Mouse (Mus musculus) myocyte (in vitro differentiated cells): Measurements from ENCODE around the gene Scd1. TPM values are rescaled to one million over a fixed set of nuclear protein-coding genes. Genes with fewer than 3 reads are reported as not detected.

Source experiments
- H3K27me3 ChIP-seq: one replicate; pipeline ENCODE4 v1.6.1; 2011; ENCODE audit not compliant: control insufficient read depth, insufficient read depth, insufficient read length
- H3K36me3 ChIP-seq: one replicate; pipeline ENCODE4 v1.6.1; 2011; ENCODE audit not compliant: control insufficient read depth, insufficient read depth
- H3K4me2 ChIP-seq: one replicate; pipeline ENCODE4 v1.6.1; 2011; ENCODE audit warnings: low read depth, control low read depth
- H3K4me3 ChIP-seq: one replicate; pipeline ENCODE4 v1.5.1; 2011; ENCODE audit warnings: mild to moderate bottlenecking, control low read depth, moderate library complexity
- H3K79me2 ChIP-seq: one replicate; pipeline ENCODE4 v1.6.1; 2011; ENCODE audit not compliant: control insufficient read depth, insufficient read depth
- H3ac ChIP-seq: one replicate; pipeline ENCODE4 v1.6.1; 2011; ENCODE audit not compliant: control insufficient read depth, insufficient read length
- CEBPB ChIP-seq: IDR thresholded peaks from 2 replicates; pipeline ENCODE4 v1.6.1; 2011; ENCODE audit warnings: mild to moderate bottlenecking, moderate library complexity; ENCODE audit not compliant: poor library complexity, insufficient read depth, severe bottlenecking
- E2F4 ChIP-seq: IDR thresholded peaks from one replicate; pipeline ENCODE4 v1.6.1; 2011; ENCODE audit warnings: mild to moderate bottlenecking, control low read depth, moderate library complexity; ENCODE audit not compliant: insufficient read depth
- MAX ChIP-seq: IDR thresholded peaks from one replicate; pipeline ENCODE4 v1.6.1; 2011; ENCODE audit warnings: low read depth, mild to moderate bottlenecking, control low read depth
- MYOD1 ChIP-seq, 3 experiments: IDR thresholded peaks; one replicate each; pipeline ENCODE4 v1.6.1; 2011; ENCODE audit warnings: control low read depth in 2 of 3, low read depth in 2 of 3, mild to moderate bottlenecking in 2 of 3, moderate library complexity in 1 of 3; ENCODE audit not compliant: insufficient read length in 2 of 3, control insufficient read depth in 1 of 3
- MYOG ChIP-seq, 3 experiments: IDR thresholded peaks; one replicate each; pipeline ENCODE4 v1.6.1; 2011; ENCODE audit warnings: control low read depth in 2 of 3, low read depth in 2 of 3, mild to moderate bottlenecking in 2 of 3; ENCODE audit not compliant: insufficient read length in 2 of 3, control insufficient read depth in 1 of 3, insufficient read depth in 1 of 3
- POLR2A ChIP-seq: IDR thresholded peaks from one replicate; pipeline ENCODE4 v1.6.1; 2011; ENCODE audit warnings: low read depth, mild to moderate bottlenecking, control low read depth, moderate library complexity; ENCODE audit not compliant: insufficient read length
- POLR2AphosphoS2 ChIP-seq: IDR thresholded peaks from one replicate; pipeline ENCODE4 v1.6.1; 2011; ENCODE audit warnings: low read depth, control low read depth; ENCODE audit not compliant: insufficient read length
- REST ChIP-seq: IDR thresholded peaks from one replicate; pipeline ENCODE4 v1.6.1; 2011; ENCODE audit warnings: mild to moderate bottlenecking, control low read depth, moderate library complexity; ENCODE audit not compliant: insufficient read depth, insufficient read length
- SRF ChIP-seq: IDR thresholded peaks from one replicate; pipeline ENCODE4 v1.6.1; 2011; ENCODE audit warnings: low read depth; ENCODE audit not compliant: control insufficient read depth, insufficient read length
- TCF12 ChIP-seq: IDR thresholded peaks from one replicate; pipeline ENCODE4 v1.6.1; 2011; ENCODE audit warnings: mild to moderate bottlenecking, control low read depth; ENCODE audit not compliant: poor library complexity, insufficient read depth, severe bottlenecking
- TCF3 ChIP-seq: IDR thresholded peaks from one replicate; pipeline ENCODE4 v1.6.1; 2011; ENCODE audit warnings: low read depth, control low read depth; ENCODE audit not compliant: insufficient read length
- USF1 ChIP-seq: IDR thresholded peaks from one replicate; pipeline ENCODE4 v1.6.1; 2011; ENCODE audit warnings: low read depth, mild to moderate bottlenecking, control low read depth, moderate library complexity
- polyA plus RNA-seq: library from polyadenylated mRNA; unstranded; fragments of >200 nt; fragmentation: generic; extraction: Trizol; gene quantifications from one replicate; pipeline ENCODE4 v1.2.1, GENCODE M21; 2012; ENCODE audit warnings: missing spikeins

Scd1 gene
- polyA plus RNA-seq, 1 experiment: 347 TPM

- no peak overlapping the region for H3K4me2 ChIP-seq
- no peak overlapping the region for H3ac ChIP-seq
These were observed 14.5 kb upstream of the Scd1 start for GRCm38 (mm10) chr19:44422051-44422631.

GRCm38 (mm10) chr19:44419530-44419929, 11.9 kb upstream of the Scd1 start:
- H3K27me3 ChIP-seq: peaks cover 7% of the 10 kb centered on the region
- H3ac ChIP-seq: no peak overlapping the region
- H3K79me2 ChIP-seq: no peaks in the 10 kb centered on the region
- H3K4me3 ChIP-seq: no peak overlapping the region
- no peak for TF ChIP-seq MAX
- no peak for TF ChIP-seq CEBPB
- TF ChIP-seq USF1: no peak
- H3K4me2 ChIP-seq: no peak overlapping the region
- no peaks in the 10 kb centered on the region for H3K36me3 ChIP-seq

More at GRCm38 (mm10) chr19:44422051-44422631, 14.5 kb upstream of the Scd1 start:
- H3K27me3 ChIP-seq: peaks cover 11% of the 10 kb centered on the region
- H3K36me3 ChIP-seq: no peaks in the 10 kb centered on the region
- TF ChIP-seq MYOG (IDR thresholded peaks at IDR 0.05; ENCODE audit: control insufficient read depth in 1 of 3, insufficient read depth in 1 of 3, insufficient read length in 2 of 3, low read depth in 2 of 3) (no peak), MAX (no peak), CEBPB (no peak), E2F4 (no peak), POLR2AphosphoS2 (no peak), TCF3 (no peak), USF1 (no peak), TCF12 (no peak), POLR2A (no peak), REST (no peak)
- H3K79me2 ChIP-seq: no peaks in the 10 kb centered on the region
- H3K4me3 ChIP-seq: no peak overlapping the region

GRCm38 (mm10) chr19:44418945-44419344, 11.3 kb upstream of the Scd1 start:
- Histone ChIP-seq H3K4me3 (no peak overlapping the region), H3K4me2 (no peak overlapping the region), H3ac (no peak overlapping the region), H3K79me2 (no peaks in the 10 kb centered on the region), H3K36me3 (no peaks in the 10 kb centered on the region), H3K27me3 (peaks cover 1% of the 10 kb centered on the region)
- TF ChIP-seq TCF3 (no peak), MAX (no peak), USF1 (no peak), CEBPB (no peak), SRF (no peak), POLR2A (no peak), MYOG (IDR thresholded peaks at IDR 0.05; ENCODE audit: control insufficient read depth in 1 of 3, insufficient read depth in 1 of 3, insufficient read length in 2 of 3, low read depth in 2 of 3) (no peak), MYOD1 (IDR thresholded peaks at IDR 0.05; ENCODE audit: control insufficient read depth in 1 of 3, insufficient read length in 2 of 3, low read depth in 2 of 3) (no peak), POLR2AphosphoS2 (no peak), TCF12 (no peak), E2F4 (no peak), REST (no peak)

DNA sequence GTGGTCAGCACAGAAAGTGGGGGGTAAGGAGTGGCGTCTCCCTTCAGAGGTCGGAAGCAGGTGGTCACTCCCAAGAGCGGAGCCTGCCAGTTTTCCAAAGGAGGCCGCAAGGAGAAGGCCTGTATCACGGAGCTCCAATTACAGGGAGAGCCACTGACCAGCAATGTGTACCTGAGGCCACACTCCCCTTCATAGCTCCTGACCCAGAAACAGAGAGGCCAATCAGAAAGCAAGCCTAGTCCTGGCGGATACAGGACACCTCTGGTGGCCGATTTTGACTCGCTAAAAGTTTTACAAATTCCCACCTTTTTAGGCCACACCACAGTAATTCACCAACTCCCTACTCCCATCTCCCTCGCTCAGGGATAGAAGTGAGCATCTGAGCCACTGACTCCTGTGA, 10.9 kb upstream of the Scd1 start:
- H3K36me3 ChIP-seq: no peaks in the 10 kb centered on the region

GRCm38 (mm10) chr19:44418061-44418460, 10.4 kb upstream of the Scd1 start:
- H3K4me2 ChIP-seq: no peak overlapping the region
- H3K27me3 ChIP-seq: no peaks in the 10 kb centered on the region
- H3ac ChIP-seq: no peak overlapping the region
- no peaks in the 10 kb centered on the region for H3K36me3 ChIP-seq
- H3K79me2 ChIP-seq: no peaks in the 10 kb centered on the region
- no peak for TF ChIP-seq POLR2AphosphoS2
- TF ChIP-seq MYOD1 (IDR thresholded peaks at IDR 0.05; ENCODE audit: control insufficient read depth in 1 of 3, insufficient read length in 2 of 3, low read depth in 2 of 3): peak in 1 of 3 experiments; percentile 48
- H3K4me3 ChIP-seq: no peak overlapping the region

More for the DNA sequence above, 10.9 kb upstream of the Scd1 start:
- no peak for TF ChIP-seq TCF12
- Histone ChIP-seq H3K4me3 (no peak overlapping the region), H3K4me2 (no peak overlapping the region), H3K79me2 (no peaks in the 10 kb centered on the region), H3ac (no peak overlapping the region), H3K27me3 (no peaks in the 10 kb centered on the region)

DNA sequence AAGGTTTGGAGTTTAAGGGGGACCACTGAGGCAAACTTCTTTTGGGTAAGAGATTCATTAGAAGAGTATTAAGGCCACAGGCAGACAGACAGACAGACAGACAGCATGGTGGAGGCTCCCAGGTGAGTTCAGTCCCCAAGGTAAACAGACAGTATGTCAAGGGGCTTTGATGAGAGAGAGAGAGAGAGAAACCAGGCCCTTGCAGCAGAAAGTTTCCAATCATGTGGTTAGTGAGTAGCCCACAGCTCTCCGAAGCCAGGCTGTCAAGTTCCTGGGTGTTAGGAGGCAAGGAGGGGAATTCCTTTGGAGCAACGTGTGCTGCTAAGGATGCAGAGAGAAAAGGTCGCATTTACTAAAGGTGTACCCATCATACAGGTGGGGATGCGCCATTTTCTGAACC, 9.8 kb upstream of the Scd1 start:
- H3K27me3 ChIP-seq: no peaks in the 10 kb centered on the region
- TF ChIP-seq MYOG (IDR thresholded peaks at IDR 0.05; ENCODE audit: control insufficient read depth in 1 of 3, insufficient read depth in 1 of 3, insufficient read length in 2 of 3, low read depth in 2 of 3): no peak
- no peak for TF ChIP-seq CEBPB
- no peaks in the 10 kb centered on the region for H3K36me3 ChIP-seq
- no peak overlapping the region for H3K4me2 ChIP-seq
- H3K4me3 ChIP-seq: no peak overlapping the region
- H3K79me2 ChIP-seq: no peaks in the 10 kb centered on the region
- no peak overlapping the region for H3ac ChIP-seq
